Mouse (Mus musculus): ENCODE data around the gene Megf11. TPM values are rescaled to one million over a fixed set of nuclear protein-coding genes. Genes with fewer than 3 reads are reported as not detected.

Gene Megf11
- total and polyA plus RNA-seq, 3 experiments, result 0.33 to 0.38 TPM; not detected in 1

DNA sequence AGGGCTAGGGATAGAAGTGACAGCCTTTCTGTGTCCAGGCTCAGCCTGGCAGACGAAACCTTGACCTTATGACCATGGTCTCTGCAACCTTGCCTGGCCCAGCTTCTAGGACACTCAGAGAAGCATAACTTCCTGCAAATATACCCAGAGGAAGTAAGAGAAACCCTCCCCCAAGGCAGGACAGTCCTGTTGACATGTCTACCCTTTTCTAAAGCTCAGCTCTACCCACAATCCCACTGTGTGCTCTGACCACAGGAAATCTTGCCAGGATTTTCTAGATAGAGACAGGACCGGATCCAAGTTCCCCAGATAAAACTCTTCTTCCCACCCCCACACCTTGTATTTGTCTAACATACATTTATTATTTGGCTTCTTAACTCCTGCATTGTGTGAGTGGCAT lies 215.3 kb downstream of the Megf11 start:
- TF ChIP-seq POLR2AphosphoS5 (IDR thresholded peaks at IDR 0.05; ENCODE audit: insufficient replicate concordance, low read depth, low read length) (no peak), TAL1 (conservative IDR thresholded peaks at IDR 0.05; ENCODE audit: low read depth, low read length) (no peak), GATA2 (IDR thresholded peaks at IDR 0.05; ENCODE audit: borderline replicate concordance, low read depth, low read length) (no peak), GATA1 (IDR thresholded peaks at IDR 0.05; ENCODE audit: borderline replicate concordance, low read length) (no peak), CTCF (IDR thresholded peaks at IDR 0.05; ENCODE audit: low read depth, low read length) (no peak)
- ATAC-seq (ENCODE audit: extremely low read depth, insufficient number of reproducible peaks, low FRiP score, poor library complexity, severe bottlenecking), result no peak
- peaks cover 24% of the 10 kb centered on the region for H3K27me3 ChIP-seq (ENCODE audit: insufficient read depth, low read length)

DNA sequence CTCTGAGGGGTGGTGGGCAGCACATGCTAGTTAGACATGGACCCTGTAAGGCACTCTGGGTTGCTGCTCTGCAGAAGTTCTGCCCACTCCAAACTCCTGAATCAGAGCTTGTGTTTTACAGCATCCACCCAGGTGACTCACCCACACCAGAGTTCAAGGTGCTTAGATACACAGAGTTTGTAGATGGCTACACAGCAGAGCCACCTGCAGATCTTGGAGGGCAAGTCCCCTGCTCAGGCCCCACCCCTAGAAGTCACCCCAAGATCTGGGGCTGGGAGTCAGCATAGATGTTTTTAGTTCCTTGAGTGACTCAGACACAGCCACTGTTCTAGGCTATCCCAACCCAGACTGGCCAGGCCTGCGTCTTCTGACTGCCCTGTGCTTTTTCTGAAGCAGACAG lies 217.5 kb downstream of the Megf11 start:
- Histone ChIP-seq H3K27me3 (ENCODE audit: insufficient read depth, low read length) (peaks cover 41% of the 10 kb centered on the region), H3K9me3 (replicated peaks) (no peaks in the 10 kb centered on the region), H3K4me3 (ENCODE audit: low read depth, low read length) (no peak overlapping the region), H3K4me1 (ENCODE audit: insufficient read depth, low read depth, low read length) (peaks cover 17% of the 10 kb centered on the region), H3K36me3 (replicated peaks) (no peaks in the 10 kb centered on the region)
- TF ChIP-seq POLR2AphosphoS5 (IDR thresholded peaks at IDR 0.05; ENCODE audit: insufficient replicate concordance, low read depth, low read length), result no peak
- TF ChIP-seq GATA1 (IDR thresholded peaks at IDR 0.05; ENCODE audit: borderline replicate concordance, low read length), result no peak
- no peak for TF ChIP-seq GATA2 (IDR thresholded peaks at IDR 0.05; ENCODE audit: borderline replicate concordance, low read depth, low read length)
- no peak for TF ChIP-seq TAL1 (conservative IDR thresholded peaks at IDR 0.05; ENCODE audit: low read depth, low read length)
- no peak for TF ChIP-seq CTCF (IDR thresholded peaks at IDR 0.05; ENCODE audit: low read depth, low read length)
- ATAC-seq (ENCODE audit: extremely low read depth, insufficient number of reproducible peaks, low FRiP score, poor library complexity, severe bottlenecking) (no peak), DNase-seq (ENCODE audit: low spot score) (no peak)

More for the DNA sequence above, 215.3 kb downstream of the Megf11 start:
- Histone ChIP-seq H3K9me3 (replicated peaks) (no peaks in the 10 kb centered on the region), H3K36me3 (replicated peaks) (no peaks in the 10 kb centered on the region), H3K4me3 (ENCODE audit: low read depth, low read length) (no peak overlapping the region), H3K4me1 (ENCODE audit: insufficient read depth, low read depth, low read length) (peaks cover 28% of the 10 kb centered on the region)
- DNase-seq (ENCODE audit: low spot score), result no peak

DNA sequence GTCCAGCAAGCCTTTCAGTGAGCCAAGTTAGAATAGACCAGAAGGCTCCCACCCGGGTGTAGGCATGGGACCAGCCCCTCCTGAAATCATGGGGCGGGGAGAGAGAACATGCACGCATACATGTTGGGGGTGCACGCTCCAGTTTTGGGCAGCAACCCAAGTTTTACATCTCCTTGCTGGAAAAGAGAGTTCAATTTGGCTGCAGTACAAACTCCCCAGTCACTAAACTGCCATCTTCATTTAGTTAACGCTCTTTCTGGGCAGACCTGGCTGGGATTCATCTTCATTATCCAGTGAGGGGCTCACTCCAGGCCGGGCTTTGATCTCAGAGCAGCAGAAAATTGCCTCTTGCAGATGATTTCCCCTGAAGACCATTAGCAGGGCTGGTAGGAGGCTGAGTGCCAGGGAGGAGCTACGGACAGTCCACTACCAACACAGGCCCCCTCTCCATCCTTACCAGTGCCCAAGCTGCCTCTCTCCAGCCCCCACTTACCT lies 218.8 kb downstream of the Megf11 start:
- no peaks in the 10 kb centered on the region for H3K36me3 ChIP-seq (replicated peaks)

DNA sequence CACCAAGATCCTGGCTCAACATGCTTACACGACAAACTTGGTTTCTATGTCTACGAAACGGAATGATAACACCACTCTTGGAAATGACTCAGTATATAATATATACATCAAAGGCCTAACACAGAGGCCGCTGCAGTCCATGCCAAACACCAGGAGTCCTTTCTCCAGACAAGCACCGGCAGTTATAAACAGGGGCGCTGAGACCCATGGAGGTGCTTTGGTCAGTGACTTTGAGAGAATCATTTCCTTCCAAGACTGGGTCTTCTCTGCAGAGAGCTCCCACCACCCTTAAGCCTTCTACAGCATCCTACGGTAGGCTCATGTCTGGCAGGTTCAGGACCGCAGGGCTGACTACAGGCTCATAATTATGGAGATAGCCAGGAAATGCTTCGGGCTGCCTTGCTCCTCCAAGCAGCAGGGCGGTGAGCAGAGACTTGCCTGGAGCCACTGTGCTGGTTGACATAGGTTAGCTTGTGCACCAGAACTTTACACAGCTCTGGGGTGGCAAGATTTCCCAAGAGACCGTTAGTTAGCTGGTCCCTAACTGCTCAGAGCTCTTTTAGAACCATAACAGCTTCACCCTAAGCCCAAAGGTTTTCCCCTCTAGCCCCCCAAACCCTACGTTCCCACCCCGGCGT lies 219.8 kb downstream of the Megf11 start:
- TF ChIP-seq POLR2AphosphoS5 (IDR thresholded peaks at IDR 0.05; ENCODE audit: insufficient replicate concordance, low read depth, low read length) (no peak), CTCF (IDR thresholded peaks at IDR 0.05; ENCODE audit: low read depth, low read length) (no peak), GATA1 (IDR thresholded peaks at IDR 0.05; ENCODE audit: borderline replicate concordance, low read length) (no peak), TAL1 (conservative IDR thresholded peaks at IDR 0.05; ENCODE audit: low read depth, low read length) (no peak), GATA2 (IDR thresholded peaks at IDR 0.05; ENCODE audit: borderline replicate concordance, low read depth, low read length) (no peak)
- peaks cover 10% of the 10 kb centered on the region for H3K4me1 ChIP-seq (ENCODE audit: insufficient read depth, low read depth, low read length)

More for the DNA sequence above, 218.8 kb downstream of the Megf11 start:
- Histone ChIP-seq H3K27me3 (ENCODE audit: insufficient read depth, low read length) (peaks cover 51% of the 10 kb centered on the region), H3K4me1 (ENCODE audit: insufficient read depth, low read depth, low read length) (peaks cover 12% of the 10 kb centered on the region), H3K9me3 (replicated peaks) (no peaks in the 10 kb centered on the region), H3K4me3 (ENCODE audit: low read depth, low read length) (no peak overlapping the region)
- TF ChIP-seq POLR2AphosphoS5 (IDR thresholded peaks at IDR 0.05; ENCODE audit: insufficient replicate concordance, low read depth, low read length) (no peak), GATA2 (IDR thresholded peaks at IDR 0.05; ENCODE audit: borderline replicate concordance, low read depth, low read length) (no peak), GATA1 (IDR thresholded peaks at IDR 0.05; ENCODE audit: borderline replicate concordance, low read length) (no peak), TAL1 (conservative IDR thresholded peaks at IDR 0.05; ENCODE audit: low read depth, low read length) (no peak), CTCF (IDR thresholded peaks at IDR 0.05; ENCODE audit: low read depth, low read length) (no peak)
- no peak for DNase-seq (ENCODE audit: low spot score)
- no peak for ATAC-seq (ENCODE audit: extremely low read depth, insufficient number of reproducible peaks, low FRiP score, poor library complexity, severe bottlenecking)

DNA sequence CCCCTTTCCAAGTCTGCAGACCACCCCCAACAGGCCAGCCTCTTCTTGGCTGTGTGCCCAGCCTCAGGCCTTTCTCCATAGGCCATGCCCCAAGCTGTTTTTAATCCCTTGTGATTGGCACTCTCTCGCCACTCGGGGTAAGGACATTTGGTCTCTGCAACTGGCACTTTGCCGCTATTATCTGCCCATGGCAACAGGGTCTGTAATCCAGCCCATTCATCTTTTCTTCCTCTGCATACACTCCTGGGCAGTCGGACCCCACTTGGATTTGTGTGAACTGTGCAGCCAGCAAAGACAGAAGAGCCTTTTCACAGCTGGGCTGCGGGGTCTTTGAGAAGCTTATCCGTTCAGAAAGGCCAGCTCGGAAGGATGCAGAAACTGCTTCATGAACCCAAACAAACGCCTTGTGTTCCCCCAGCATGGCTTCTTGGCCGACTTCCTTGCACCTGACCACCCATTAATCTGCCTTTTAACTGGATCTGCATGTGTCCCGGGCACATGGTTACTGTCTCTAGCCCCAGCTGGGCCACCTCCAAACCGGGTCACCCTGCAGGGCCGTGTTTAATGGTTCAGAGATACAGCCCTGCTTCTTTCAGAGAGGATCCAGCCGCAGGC lies 220.4 kb downstream of the Megf11 start:
- H3K4me1 ChIP-seq (ENCODE audit: insufficient read depth, low read depth, low read length), result peaks cover 4% of the 10 kb centered on the region
- no peak overlapping the region for H3K4me3 ChIP-seq (ENCODE audit: low read depth, low read length)
- ATAC-seq (ENCODE audit: extremely low read depth, insufficient number of reproducible peaks, low FRiP score, poor library complexity, severe bottlenecking) (no peak), DNase-seq (ENCODE audit: low spot score) (no peak)
- H3K9me3 ChIP-seq (replicated peaks), result no peaks in the 10 kb centered on the region
- TF ChIP-seq POLR2AphosphoS5 (IDR thresholded peaks at IDR 0.05; ENCODE audit: insufficient replicate concordance, low read depth, low read length), result no peak
- TF ChIP-seq GATA1 (IDR thresholded peaks at IDR 0.05; ENCODE audit: borderline replicate concordance, low read length), result no peak
- TF ChIP-seq TAL1 (conservative IDR thresholded peaks at IDR 0.05; ENCODE audit: low read depth, low read length), result no peak
- TF ChIP-seq CTCF (IDR thresholded peaks at IDR 0.05; ENCODE audit: low read depth, low read length), result no peak
- no peak for TF ChIP-seq GATA2 (IDR thresholded peaks at IDR 0.05; ENCODE audit: borderline replicate concordance, low read depth, low read length)
- H3K36me3 ChIP-seq (replicated peaks), result no peaks in the 10 kb centered on the region
- peaks cover 57% of the 10 kb centered on the region for H3K27me3 ChIP-seq (ENCODE audit: insufficient read depth, low read length)

More for the DNA sequence above, 219.8 kb downstream of the Megf11 start:
- ATAC-seq (ENCODE audit: extremely low read depth, insufficient number of reproducible peaks, low FRiP score, poor library complexity, severe bottlenecking) (no peak), DNase-seq (ENCODE audit: low spot score) (no peak)
- H3K36me3 ChIP-seq (replicated peaks), result no peaks in the 10 kb centered on the region
- peaks cover 57% of the 10 kb centered on the region for H3K27me3 ChIP-seq (ENCODE audit: insufficient read depth, low read length)
- H3K9me3 ChIP-seq (replicated peaks), result no peaks in the 10 kb centered on the region
- H3K4me3 ChIP-seq (ENCODE audit: low read depth, low read length), result no peak overlapping the region

DNA sequence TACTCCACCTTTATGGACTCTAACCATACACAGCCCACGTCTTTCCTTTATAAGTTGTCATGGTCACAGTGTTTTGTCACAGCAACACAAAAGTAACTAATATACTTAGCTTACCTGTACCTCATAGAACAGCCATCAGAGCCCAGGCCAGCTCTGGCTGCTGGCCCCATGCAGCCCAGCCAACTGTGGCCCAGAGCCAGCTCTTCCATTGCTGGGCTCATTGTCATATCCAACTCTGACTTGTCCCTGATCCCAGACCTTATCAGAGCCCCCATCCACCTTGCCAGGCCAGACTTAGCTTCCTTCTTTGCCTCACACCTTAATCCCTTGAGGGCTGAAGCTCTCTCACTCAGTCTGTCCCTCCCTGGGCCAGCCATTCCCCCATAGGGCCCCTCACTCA lies 221.6 kb downstream of the Megf11 start:
- H3K27me3 ChIP-seq (ENCODE audit: insufficient read depth, low read length), result peaks cover 64% of the 10 kb centered on the region
- no peaks in the 10 kb centered on the region for H3K9me3 ChIP-seq (replicated peaks)
- TF ChIP-seq GATA1 (IDR thresholded peaks at IDR 0.05; ENCODE audit: borderline replicate concordance, low read length) (no peak), POLR2AphosphoS5 (IDR thresholded peaks at IDR 0.05; ENCODE audit: insufficient replicate concordance, low read depth, low read length) (no peak), CTCF (IDR thresholded peaks at IDR 0.05; ENCODE audit: low read depth, low read length) (no peak), GATA2 (IDR thresholded peaks at IDR 0.05; ENCODE audit: borderline replicate concordance, low read depth, low read length) (no peak), TAL1 (conservative IDR thresholded peaks at IDR 0.05; ENCODE audit: low read depth, low read length) (no peak)
- H3K36me3 ChIP-seq (replicated peaks), result no peaks in the 10 kb centered on the region
- DNase-seq (ENCODE audit: low spot score) (no peak), ATAC-seq (ENCODE audit: extremely low read depth, insufficient number of reproducible peaks, low FRiP score, poor library complexity, severe bottlenecking) (no peak)
- peaks cover 2% of the 10 kb centered on the region; the same call in 1 of the 2 replicates for H3K4me1 ChIP-seq (ENCODE audit: insufficient read depth, low read depth, low read length)
- H3K4me3 ChIP-seq (ENCODE audit: low read depth, low read length), result no peak overlapping the region

All from G1E (cell line).